Mouse (Mus musculus) cerebellum, adult 11-12 months (tissue): ENCODE results near the gene Cnr2.

ENCODE experiments used
- DNase-seq: peaks from one replicate; pipeline ENCODE4 v3.0.0; 2022

The Cnr2 gene

GRCm38 (mm10) chr4:135876583-135877020 lies 18.6 kb upstream of the Cnr2 start:
- DNase-seq: peak; percentile 61

DNA sequence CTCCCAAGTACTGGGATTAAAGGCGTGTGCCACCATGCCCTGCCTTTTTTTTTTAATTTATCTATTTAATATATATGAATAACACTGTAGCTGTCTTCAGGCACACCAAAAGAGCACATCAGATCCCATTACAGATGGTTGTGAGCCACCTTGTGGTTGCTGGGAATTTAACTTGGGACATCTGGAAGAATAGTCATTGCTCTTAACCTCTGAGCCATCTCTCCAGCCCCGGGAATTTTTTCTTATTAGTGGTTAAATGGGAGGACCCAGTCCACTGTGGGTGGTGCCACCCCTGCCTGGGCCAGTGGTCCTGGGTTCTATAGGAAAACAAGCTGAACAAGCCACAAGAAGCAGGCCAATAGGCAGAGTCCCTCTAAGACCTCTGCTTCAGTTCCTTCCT lies 17.5 kb upstream of the Cnr2 start:
- DNase-seq: no peak

DNA sequence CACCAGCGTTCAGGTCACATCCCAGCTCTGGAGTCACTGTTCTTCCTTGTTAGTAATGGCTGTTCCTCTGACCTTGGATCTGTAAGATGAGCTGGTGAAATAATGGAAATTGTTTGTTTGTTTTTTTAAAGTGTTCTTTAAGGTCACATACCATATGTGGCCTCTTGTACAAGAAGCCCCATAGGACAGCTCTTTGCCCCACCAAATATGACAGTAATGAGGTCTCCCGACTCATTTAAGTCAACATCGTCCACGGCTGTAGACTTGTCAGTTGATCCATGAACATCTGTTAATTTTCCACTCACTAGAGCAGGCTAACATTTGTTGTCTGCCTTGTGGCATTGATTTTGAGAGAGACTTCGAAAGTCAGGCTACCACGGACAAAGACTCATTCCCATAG lies 16.2 kb upstream of the Cnr2 start:
- no peak for DNase-seq

DNA sequence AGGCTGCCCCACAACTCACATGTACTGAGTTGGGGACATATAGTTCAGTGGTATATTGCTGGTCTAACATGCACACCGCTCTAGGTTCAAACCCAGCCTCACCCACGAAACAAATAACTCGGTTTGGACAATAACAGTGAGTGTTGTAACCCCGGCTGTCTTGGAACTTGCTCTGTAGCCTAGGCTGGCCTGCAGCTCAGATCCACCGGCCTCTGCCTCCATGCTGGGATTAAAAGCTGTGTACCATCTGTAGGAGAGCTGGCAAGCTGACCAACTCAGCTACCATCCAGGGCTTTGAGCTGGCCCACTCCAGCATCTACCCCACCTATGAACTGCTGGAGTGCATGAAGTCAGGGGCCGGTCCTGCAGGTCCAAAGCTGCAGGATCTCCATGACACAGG lies 15.2 kb upstream of the Cnr2 start:
- no peak for DNase-seq

- no peak for DNase-seq
These were observed 14.6 kb upstream of the Cnr2 start for GRCm38 (mm10) chr4:135880576-135880975.

- DNase-seq: no peak
These were observed 13.2 kb upstream of the Cnr2 start for GRCm38 (mm10) chr4:135882023-135882422.

- no peak for DNase-seq
These were observed 11.8 kb upstream of the Cnr2 start for GRCm38 (mm10) chr4:135883401-135883851.

DNA sequence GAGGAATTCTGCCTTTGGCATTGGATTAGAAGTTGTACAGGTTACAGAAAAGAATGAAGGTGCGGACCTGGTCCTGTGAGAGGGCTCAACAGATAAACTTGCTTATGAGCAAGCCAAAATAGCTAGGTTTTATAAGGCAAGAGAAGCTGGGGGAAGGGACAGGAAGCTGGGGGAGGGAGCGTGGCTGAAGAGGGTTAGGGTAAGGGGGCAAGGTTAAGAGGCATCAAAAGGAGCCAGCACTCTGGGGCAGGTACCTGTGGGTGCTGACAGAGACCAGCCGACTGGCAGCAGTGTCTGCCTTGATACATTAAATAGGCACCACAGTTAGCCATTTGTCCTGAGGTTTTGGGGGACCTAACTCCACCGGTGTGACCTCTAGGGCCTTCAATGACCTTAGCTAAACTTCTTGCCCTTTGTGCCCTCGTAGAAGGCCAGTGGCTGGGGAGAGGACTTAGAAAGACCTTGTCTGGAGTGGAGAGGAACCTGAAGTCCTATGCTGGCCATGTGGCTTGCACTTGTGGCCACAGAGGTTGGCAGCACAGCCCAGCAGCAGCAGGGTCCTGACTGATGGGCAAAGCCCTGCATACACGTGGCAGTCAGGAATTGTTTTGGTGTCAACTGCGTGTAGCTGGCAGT lies 11.2 kb upstream of the Cnr2 start:
- no peak for DNase-seq

DNA sequence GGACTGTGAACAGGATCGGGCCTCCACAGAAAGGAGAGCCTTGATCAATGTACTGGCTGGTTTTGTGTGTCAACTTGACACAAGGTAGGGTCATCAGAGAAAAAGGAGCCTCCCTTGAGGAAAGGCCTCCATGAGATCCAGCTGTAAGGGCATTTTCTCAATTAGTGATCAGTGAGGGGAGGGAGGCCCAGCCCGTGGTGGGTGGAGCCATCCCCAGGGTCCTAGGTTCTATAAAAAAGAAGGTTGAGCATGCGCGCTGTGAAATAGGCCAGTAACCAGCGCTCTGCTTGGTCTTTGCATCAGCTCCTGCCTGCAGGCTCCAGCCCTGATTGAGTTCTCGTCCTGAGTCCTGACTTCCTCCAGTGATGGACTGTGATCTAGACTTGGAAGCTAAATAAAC lies 10.7 kb upstream of the Cnr2 start:
- DNase-seq: no peak

GRCm38 (mm10) chr4:135885676-135886075 lies 9.5 kb upstream of the Cnr2 start:
- DNase-seq: no peak

DNA sequence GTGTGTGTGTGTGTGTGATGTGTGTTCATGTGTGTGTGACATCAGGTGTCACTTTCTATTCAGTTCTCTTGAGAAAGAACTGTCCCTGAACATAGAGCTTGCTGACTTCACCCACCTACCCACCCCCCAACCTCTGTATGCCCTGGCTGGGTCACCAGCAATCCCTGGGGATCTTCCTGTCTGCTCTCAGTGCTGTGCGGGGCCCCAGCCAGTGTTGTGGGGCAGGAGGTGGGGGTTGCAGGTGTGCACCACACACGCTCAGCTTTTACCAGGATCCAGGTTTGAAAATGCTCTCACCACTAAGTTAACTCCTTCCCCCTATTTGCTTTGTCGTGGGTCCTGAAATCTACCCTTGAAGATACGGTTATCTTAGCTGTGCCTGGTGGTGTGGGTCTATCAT lies 9.0 kb upstream of the Cnr2 start:
- no peak for DNase-seq

DNA sequence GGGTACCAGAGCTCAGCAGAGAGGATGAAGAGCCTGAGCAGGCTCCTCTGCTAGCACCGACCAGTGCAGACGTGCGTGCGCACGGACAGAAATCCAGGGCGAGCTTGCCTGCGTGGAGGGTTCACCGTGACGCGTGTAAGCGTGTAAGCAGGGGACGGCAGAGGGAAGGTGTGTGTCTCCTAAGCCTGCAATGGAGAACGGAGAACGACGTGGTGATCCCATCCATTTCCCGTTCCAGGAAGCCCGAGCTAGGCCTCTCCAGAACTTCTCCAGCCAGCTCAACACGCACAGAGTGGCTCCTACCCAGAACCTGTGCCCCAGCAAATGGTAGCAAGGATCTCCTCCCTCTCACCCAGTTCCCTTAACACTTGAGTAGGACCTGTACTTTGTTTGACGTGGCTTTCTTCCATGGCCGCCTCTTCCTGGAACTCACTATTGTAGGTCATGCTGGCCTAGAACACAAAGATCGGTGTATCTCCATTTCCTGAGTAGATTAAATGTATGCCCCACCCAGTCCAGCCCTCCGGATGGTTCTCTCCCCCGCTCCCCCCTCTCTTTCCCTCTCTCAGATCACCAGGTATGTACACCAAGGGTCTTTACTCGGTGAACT lies 6.6 kb upstream of the Cnr2 start:
- no peak for DNase-seq

GRCm38 (mm10) chr4:135889146-135889883 lies 5.9 kb upstream of the Cnr2 start:
- no peak for DNase-seq

DNA sequence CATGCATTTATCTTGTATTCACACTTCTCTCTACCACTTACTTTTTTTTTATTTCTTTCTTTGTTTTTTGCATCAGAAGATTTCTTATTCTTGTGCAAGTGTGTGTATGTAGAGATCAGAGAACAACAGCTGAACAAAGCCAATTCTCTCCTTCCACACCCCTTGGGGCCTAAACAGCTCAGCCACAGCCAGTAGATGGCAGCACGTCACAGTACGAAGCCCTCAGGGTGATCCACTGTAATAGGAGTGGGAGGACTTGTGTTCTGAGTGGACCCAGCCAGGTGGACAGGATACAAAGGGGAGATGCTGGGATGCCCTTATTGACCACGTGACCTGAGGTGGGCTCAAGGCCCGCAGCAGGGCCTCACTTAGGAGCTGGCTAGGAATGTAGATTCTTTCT lies 5.3 kb upstream of the Cnr2 start:
- peak; percentile 39 for DNase-seq

- no peak for DNase-seq
These were observed 3.7 kb upstream of the Cnr2 start for GRCm38 (mm10) chr4:135891539-135891938.

DNA sequence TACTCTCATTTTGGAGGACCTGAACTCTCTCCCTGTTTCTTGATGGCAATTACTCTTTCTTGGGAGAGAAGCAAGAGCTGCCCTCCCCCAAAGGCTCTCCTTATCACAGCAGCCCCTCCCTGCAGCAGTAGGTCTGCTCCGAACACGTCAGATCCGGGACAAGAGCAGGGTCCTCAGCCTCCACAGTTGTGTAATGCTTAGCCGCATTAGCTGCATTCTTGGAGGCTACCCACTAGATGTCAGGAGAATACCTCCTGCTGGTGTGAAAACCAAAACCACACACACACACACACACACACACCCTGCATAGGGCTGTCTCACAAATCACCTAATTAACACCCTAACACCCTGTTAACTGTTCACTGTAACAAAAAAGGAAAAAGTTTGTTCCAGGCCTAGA lies 2.3 kb upstream of the Cnr2 start:
- no peak for DNase-seq

DNA sequence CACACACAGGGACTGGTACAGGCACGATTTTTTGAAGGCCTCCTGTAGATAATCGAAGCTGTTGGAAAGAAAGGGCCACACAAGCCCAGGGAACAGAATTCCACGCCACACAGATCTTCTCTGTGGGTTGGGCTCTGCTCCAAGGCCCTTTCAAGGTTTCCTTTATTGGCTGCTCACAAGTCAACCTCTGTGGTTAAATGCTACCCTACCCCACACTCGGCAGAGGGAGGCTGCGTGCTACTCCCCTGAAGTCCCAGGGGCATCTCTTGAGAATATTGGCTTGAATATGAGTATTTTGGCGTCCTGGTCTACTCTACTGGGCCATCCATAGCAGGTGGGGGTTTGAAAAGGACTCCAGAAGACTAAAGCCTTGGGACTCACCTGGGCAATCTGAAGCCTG lies 963 bp downstream of the Cnr2 start:
- no peak for DNase-seq

- no peak for DNase-seq
These were observed 3.3 kb downstream of the Cnr2 start for GRCm38 (mm10) chr4:135898380-135899049.

- DNase-seq: no peak
These were observed 3.9 kb downstream of the Cnr2 start for GRCm38 (mm10) chr4:135899050-135899448.

- no peak for DNase-seq
These were observed 4.8 kb downstream of the Cnr2 start for GRCm38 (mm10) chr4:135900008-135900407.

DNA sequence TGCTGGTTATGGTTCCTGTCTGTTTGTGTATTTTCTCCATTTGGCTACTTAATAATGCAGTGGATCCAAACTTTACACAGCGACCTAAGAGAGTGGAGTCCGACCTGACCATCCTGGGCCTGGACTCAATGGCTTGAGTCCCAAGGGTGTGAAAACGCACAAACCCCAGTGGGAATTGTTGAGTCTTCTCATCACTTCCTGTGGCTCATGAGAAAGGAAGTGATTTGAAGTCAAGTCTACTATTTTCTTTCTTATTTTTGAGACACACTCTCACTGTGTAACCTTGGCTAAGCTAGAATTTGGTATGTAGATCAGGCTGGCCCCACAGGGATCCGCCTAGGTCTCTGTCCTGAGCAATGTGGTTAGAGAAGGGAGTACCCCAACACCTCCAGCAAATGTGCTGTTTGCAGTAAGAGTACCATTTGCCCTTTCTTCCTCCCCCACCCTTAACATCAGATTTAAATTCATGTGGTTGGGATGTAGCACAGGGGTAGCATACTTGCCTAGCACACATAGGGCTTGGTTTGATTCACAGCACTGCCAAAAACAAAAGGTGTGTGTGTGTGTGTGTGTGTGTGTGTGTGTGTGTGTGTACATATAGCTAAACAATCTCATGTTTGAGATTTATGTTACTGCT lies 7.5 kb downstream of the Cnr2 start:
- no peak for DNase-seq

- DNase-seq: no peak
These were observed 9.6 kb downstream of the Cnr2 start for GRCm38 (mm10) chr4:135904810-135905209.

- DNase-seq: no peak
These were observed 11.4 kb downstream of the Cnr2 start for GRCm38 (mm10) chr4:135906633-135907032.
